In genomic region chr4:141242651-141243241, GRCm38 (mm10) we compare ENCODE assay signal across 10 mouse cellular contexts. TPM values are rescaled to one million over a fixed set of nuclear protein-coding genes. Genes with fewer than 3 reads are reported as not detected.
DNase-seq lines count a peak whose midpoint lies in the region; ATAC-seq lines count a peak whose summit lies in the region.
"Had no signal": no experiment of that assay in that cellular context is flagged by ENCODE, and none has a peak within 500 bp of the region (broad histone marks: within the 10 kb centered on the region; RNA-seq: fewer than 3 reads in every experiment).

No protein-coding gene starts in this region.

- peak overlapping the region; percentile 48 for H3K4me3 ChIP-seq in embryonic facial prominence, embryonic 10.5 days
- peak overlapping the region; percentile 40 for H3K4me3 ChIP-seq in stomach, embryonic 15.5 days (replicated peaks)
- H3K4me3 ChIP-seq: midbrain, embryonic 12.5 days had no signal

- peaks cover 83% of the 10 kb centered on the region for H3K4me1 ChIP-seq in embryonic facial prominence, embryonic 10.5 days
- peaks cover 82% of the 10 kb centered on the region for H3K4me1 ChIP-seq in stomach, embryonic 15.5 days

- H3K9me3 ChIP-seq in embryonic facial prominence, embryonic 10.5 days, result no peaks in the 10 kb centered on the region
- H3K9me3 ChIP-seq in stomach, embryonic 15.5 days, result no peaks in the 10 kb centered on the region
- H3K9me3 ChIP-seq: midbrain, embryonic 12.5 days had no signal

- peak; percentile 49 for ATAC-seq in stomach, embryonic 15.5 days (ENCODE audit: insufficient read depth, low FRiP score, low read depth)
- ATAC-seq: Patski had no signal

- 5% methylated on average over 11 of the region's 11 CpGs for WGBS in embryonic facial prominence, embryonic 10.5 days
- WGBS in stomach, embryonic 15.5 days, result 15% methylated on average over 10 of the region's 11 CpGs

- intact Hi-C loops in heart, postnatal 36 days (cut with DNase I), result no loop called here

- H3K27ac ChIP-seq in embryonic facial prominence, embryonic 10.5 days (replicated peaks), result peak overlapping the region; percentile 57
- peak overlapping the region; percentile 90 for H3K27ac ChIP-seq in stomach, embryonic 15.5 days
- H3K27ac ChIP-seq: midbrain, embryonic 12.5 days had no signal

- H3K9ac ChIP-seq in stomach, embryonic 15.5 days, result no peak overlapping the region
- H3K9ac ChIP-seq: midbrain, embryonic 12.5 days had no signal

- peak; percentile 96 for DNase-seq in heart, adult 11 months
- no peak for DNase-seq in heart, postnatal 36 days
- peak; percentile 54 for DNase-seq in 3134 (ENCODE audit: extremely low read depth, insufficient read length, low spot score)
- peak; percentile 74 for DNase-seq in embryonic facial prominence, embryonic 10.5 days (ENCODE audit: low spot score)
- DNase-seq in kidney, postnatal 14 days, result peak; percentile 64
- DNase-seq in cerebellum, adult 8-10 months, result no peak
- no peak for DNase-seq in urinary bladder, postnatal 25 days (ENCODE audit: low spot score)

- H3K36me3 ChIP-seq in embryonic facial prominence, embryonic 10.5 days (replicated peaks), result 0 out of 2 replicates have a peak, but pooled peaks cover 3% of the 10 kb centered on the region
- no peaks in the 10 kb centered on the region for H3K36me3 ChIP-seq in stomach, embryonic 15.5 days
- H3K36me3 ChIP-seq: midbrain, embryonic 12.5 days had no signal

- H3K27me3 ChIP-seq in embryonic facial prominence, embryonic 10.5 days (replicated peaks; ENCODE audit: low read depth, poor library complexity, severe bottlenecking), result peaks cover 100% of the 10 kb centered on the region
- H3K27me3 ChIP-seq in stomach, embryonic 15.5 days (replicated peaks), result peaks cover 18% of the 10 kb centered on the region
- H3K27me3 ChIP-seq: Patski had no signal

- peak overlapping the region; percentile 44 for H3K4me2 ChIP-seq in stomach, embryonic 15.5 days
- H3K4me2 ChIP-seq: midbrain, embryonic 12.5 days had no signal

RNA-seq across cellular contexts. Expression of gene Arhgef19, which starts 3.4 kb away (rescaled TPM):
- 10 to 100 TPM; 22.2 to 39.7 TPM for total RNA-seq in heart, postnatal 36 days (2021)
- polyA plus RNA-seq in embryonic facial prominence, embryonic 10.5 days (2016; fragmentation: Nextera tagmentation; extraction: Ambion mirVana), result 6.1 and 8.7 TPM in 2 replicates
- 20.9 and 24.3 TPM in 2 replicates for polyA plus RNA-seq in stomach, embryonic 15.5 days (2015; fragmentation: Nextera tagmentation; extraction: Ambion mirVana)

RNA-seq across cellular contexts. Expression of gene Rsg1, which starts 29.0 kb away (rescaled TPM):
- 1 to 10 TPM in 1 of 2 experiments, under 1 TPM in 1; 0.80 to 1.1 TPM for total RNA-seq in heart, postnatal 36 days (2021)
- polyA plus RNA-seq in embryonic facial prominence, embryonic 10.5 days (2016; fragmentation: Nextera tagmentation; extraction: Ambion mirVana), result 8.4 and 8.5 TPM in 2 replicates
- 5.8 TPM in 2 replicates for polyA plus RNA-seq in stomach, embryonic 15.5 days (2015; fragmentation: Nextera tagmentation; extraction: Ambion mirVana)

RNA-seq across cellular contexts. Expression of gene Epha2, which starts 58.3 kb away (rescaled TPM):
- 1 to 10 TPM; 5.4 to 7.0 TPM for total RNA-seq in heart, postnatal 36 days (2021)
- polyA plus RNA-seq in embryonic facial prominence, embryonic 10.5 days (2016; fragmentation: Nextera tagmentation; extraction: Ambion mirVana), result 2.4 and 3.0 TPM in 2 replicates
- 5.9 and 7.3 TPM in 2 replicates for polyA plus RNA-seq in stomach, embryonic 15.5 days (2015; fragmentation: Nextera tagmentation; extraction: Ambion mirVana)

Comparison
In these comparisons a context has a peak if more than half of its experiments do, and no peak if none do; other contexts are left out.
1. DNase-seq: peak in heart, adult 11 months (single experiment), 3134 (single experiment), embryonic facial prominence, embryonic 10.5 days (single experiment) and kidney, postnatal 14 days (single experiment); none in heart, postnatal 36 days (0 of 2), cerebellum, adult 8-10 months (single experiment) and urinary bladder, postnatal 25 days (single experiment).